Mouse (Mus musculus) layer of hippocampus, postnatal 25 days (tissue): ENCODE data around the gene Ndc1. TPM values are rescaled to one million over a fixed set of nuclear protein-coding genes. Genes with fewer than 3 reads are reported as not detected.
"Not testable (repeated sequence)": the region's sequence is repeated elsewhere in the genome, so short reads cannot be mapped to it uniquely, and the experiment has no call there.

Experiments
- DNase-seq, 2 experiments: peaks; one replicate each; pipeline ENCODE4 v3.0.0; 2022; ENCODE audit warnings: mixed read lengths in 2 of 2, low spot score in 1 of 2; ENCODE audit errors: extremely low spot score in 1 of 2
- total RNA-seq, 2 experiments: library from RNA; stranded (reverse); gene quantifications; 2 replicates each; pipeline ENCODE4 v1.2.3; 2021

Ndc1 gene
- total RNA-seq, 2 experiments from 2014 or later, result 12.2 to 13.1 TPM

DNA sequence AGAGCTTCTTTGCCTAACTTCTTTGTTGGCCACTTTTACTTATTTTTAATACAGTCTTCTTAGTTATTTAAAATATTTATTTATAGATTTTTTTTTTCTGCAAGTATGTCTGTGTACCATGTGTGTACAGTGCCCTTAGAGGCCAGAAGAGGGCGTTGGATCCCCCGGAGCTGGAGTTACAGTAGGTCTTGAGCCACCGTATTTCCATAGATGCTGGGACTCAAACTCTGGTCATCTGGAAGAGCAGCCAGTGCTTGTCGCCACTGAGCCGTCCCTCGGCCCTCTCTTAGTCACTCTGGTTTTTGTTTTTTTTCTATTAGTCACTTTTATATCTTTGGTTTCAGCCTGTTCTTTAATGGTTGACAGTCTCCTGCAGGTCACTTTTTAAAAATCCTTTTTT lies 4.0 kb upstream of the Ndc1 start:
- no peak for DNase-seq

DNA sequence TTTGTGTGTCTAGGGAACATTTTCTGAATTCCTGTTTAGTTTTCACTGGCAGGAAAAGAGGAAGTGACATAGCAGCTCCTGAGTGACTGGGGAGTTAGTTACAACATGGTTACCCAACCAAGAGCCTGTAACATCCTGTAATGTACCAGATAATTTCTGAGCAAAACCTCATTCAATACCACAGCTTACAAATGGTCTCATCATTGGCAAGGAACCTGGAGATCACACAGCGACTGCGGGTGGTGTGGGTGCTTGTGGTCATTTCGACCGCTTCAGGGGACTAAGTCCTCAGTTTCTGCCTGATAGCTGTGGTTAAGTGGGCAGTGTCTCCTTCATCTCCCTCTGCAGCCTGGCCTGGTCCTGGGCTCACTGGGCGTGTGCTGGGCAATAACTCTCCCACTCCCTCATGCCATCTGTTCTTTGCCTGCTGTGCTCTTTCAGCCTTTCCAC lies 3.4 kb upstream of the Ndc1 start:
- DNase-seq, result no peak

DNA sequence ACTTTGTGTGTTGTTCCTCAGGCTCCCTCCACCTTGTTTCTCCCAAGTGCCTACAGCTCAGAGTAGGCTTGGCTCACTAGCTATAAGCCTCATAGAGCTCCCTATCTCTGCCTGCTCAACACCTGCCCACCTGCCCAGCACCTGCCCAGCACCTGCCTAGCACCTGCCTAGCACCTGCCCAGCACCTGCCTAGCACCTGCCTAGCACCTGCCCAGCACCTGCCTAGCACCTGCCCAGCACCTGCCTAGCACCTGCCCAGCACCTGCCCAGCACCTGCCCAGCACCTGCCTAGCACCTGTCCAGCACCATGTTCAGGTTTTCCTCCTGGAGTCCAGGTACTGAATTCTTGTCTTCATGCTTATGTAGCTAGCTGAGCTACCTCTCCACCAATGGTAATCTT lies 1.2 kb upstream of the Ndc1 start:
- DNase-seq, result not testable (repeated sequence)

DNA sequence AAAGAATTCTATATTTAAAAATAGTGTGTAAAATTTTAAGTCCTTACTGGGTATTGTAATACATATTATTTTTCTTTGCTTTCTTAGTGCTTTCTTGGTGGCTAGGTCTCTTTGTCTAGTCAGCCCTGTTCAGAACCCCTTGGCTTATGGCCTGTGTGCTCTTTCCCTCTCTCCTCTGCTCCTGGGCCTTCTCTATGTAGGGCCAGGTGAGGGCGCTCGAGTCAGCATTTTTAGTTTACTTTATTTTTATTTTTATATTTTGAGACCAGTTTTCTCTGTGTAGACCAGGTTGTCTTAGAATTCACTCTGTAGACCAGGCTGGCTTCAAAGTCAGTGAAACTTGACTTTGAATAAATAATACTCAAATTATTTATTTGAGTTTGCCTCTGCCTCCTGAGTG lies 4.7 kb downstream of the Ndc1 start:
- no peak for DNase-seq

DNA sequence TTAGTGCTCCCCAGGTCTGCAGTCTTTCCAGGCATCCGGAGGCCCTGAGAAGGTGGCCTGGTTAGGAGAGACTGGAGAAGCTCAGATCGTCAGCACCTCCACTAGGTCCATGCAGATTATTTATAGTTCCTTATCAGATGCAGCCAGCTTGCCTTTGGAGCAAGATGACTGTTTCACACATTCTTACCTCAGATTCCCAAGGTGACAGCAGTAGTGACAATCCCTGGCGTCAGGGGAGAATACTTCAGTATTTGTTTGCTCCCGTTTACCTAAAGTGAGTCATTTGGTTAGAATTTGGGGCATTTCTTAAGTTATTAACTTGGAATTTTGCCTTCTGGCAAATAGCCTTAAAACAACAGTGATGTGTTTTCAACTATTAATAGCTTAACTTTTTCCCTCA lies 7.1 kb downstream of the Ndc1 start:
- DNase-seq, result no peak

DNA sequence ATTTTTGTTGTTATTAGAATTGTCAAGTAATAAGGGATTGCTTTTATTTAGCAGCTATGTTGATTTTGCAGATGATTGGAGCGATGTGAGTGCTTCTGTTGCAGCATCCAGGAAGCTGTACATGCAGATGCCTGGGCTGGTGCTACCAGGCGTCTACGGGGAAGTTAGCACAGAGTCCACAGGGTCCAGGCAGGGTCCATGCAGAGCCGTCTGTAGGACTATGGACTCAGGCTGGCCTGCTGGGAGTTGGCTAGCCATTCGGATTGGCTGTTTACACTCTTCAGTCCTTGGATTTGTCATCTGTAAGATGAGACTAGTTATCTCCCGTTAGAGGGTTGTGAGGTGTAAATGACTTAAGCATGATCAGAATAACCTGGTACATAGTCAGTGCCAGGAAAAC lies 11.4 kb downstream of the Ndc1 start:
- DNase-seq, result no peak

DNA sequence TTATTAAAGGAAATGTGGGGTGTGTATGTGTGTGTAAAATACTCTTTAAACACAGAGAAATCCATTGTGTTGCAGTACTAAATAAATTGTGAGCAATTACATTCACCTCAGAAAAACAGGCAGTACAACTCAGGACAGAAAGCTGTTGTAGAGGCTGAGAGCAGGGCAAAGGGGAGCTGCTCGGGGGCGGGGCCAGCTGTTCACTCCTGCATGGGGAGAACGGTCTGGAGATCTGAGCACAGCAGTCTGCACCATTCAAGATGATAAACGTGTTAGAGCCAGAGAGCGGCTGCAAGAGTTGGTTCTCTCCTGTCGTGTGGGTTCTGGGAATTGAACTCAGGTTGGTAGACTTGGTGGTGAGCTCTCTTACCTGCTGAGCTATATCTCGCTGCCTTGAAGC lies 13.3 kb downstream of the Ndc1 start:
- DNase-seq, result no peak

DNA sequence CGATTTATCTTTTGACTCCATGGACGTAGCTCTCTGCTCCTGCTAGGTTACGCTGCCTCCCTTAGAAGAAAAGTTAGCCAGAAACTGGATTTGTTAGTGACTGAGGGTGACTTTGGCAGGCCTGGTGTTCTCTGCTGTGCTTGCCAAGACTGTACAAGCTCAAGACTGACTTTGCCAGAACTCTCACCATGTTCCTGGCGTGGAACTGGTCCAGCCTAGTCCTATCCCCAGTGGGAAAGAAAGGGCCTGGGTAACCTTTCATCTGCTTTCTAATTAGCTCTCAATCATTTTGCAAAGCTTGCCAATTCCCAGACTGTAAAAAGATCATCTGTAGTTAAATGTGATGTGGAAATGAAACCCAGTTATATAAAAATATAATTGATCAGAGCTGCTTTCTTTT lies 19.5 kb downstream of the Ndc1 start:
- peak in 1 of 2 experiments; percentile 17 for DNase-seq

DNA sequence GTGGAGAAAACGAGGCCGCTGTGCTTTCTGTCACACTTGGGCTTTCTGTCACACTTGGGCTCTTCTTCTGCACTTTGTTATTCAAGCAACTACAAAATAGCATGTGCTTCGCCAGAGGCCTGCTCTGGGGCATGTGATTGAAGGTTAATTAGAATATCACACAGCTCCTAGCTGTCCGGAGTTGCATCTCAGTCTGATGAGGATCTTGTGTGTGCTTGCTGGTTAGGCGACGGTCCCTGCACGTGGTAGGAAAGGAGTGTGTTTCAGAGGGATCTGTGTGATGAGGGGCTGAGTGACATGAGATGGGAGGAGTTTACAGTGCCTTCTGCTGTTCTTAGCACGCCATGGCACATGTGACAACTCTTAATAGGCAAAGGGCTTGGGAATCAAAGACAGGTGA lies 19.9 kb downstream of the Ndc1 start:
- DNase-seq, result no peak

DNA sequence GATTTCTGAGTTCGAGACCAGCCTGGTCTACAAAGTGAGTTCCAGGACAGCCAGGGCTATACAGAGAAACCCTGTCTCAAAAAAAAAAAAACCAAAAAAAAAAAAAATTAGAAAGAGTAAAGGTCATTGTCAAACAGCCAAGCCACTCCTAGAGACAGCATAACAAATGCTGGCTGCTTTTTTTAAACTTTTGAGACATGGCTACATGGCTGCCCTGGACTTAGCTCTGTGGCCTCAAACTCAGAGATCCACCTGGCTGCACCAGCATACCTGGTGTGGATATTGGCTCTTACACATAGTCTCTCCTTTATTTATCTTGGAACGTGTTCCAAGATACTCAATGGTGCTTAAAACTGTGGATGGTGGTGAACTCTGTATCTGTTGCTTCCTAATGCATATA lies 20.7 kb downstream of the Ndc1 start:
- no peak for DNase-seq

DNA sequence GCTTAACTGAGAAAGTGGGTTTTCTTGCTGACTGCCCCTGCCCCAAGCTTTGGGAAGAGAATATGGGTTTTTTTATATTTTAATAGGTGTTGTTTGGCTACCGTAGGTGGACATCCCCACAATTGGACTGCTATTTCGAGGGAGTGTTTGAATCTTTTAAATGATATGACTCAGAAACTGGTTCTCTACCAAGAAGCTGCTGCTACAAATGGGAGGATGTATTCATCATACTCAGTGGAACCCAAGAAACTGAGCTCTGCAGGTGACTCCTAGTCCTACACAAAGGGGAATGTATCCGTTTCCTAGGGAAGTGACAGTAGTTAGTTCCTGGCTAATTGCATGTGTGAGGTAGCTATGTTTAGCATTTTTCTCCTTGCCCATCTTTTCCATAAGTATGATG lies 21.8 kb downstream of the Ndc1 start:
- DNase-seq, result no peak

DNA sequence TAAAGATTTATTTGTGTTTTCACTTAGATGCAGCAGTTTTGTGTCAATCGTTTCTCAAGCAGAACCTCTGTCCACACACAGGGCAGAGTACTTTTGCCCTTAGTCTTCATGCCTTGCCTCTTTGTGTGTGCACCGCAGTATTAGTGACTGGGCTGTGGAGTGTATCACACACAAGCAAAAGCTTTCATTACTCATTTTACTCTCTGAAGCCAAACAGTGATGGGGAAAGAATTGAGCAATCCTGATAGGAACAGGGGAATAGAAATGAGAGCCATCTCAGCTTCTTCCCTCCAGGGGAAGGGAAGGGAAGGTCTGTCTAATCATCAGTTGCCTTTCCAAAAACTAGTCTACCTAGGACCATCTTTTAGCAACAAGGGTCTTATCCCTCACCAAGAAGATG lies 26.2 kb downstream of the Ndc1 start:
- DNase-seq, result no peak

DNA sequence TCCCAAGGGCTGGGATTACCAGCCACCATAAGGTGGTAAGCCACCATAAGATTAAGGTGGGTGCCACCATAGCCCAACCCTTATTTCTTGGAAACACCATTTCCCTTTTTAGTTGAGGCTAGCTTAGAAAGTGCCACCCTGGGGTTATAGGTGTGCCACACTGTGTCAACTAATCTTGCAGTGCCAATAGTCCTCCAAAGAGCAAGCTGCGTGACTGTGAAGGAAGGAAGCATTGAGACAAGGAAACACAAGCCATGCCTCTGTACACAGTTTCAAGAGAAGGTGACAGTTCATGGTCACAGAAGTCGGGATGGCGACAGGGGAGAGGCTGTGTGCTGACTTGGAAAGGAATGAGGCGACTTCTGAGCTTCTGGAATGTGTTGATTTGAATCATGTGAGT lies 52.6 kb downstream of the Ndc1 start:
- no peak for DNase-seq

DNA sequence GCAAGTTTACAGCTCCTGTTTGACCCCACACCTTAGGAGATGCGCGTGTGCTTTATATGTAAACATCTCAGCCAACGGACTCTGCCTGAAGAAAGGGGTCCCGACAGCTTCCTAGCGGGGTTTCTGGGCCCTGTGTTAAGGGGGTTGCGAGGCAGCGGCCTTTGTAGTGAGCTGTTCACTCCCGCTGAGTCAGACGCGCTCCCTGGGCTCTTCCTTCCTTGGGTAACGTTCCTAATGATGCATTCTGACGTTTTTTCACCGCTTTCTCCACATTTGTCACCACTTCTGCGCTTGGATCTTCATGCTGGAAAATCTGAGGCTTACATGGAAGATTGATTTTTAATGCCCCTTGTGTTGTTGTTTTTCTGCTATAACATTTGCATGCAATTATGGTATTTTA lies 54.1 kb downstream of the Ndc1 start:
- DNase-seq, result no peak

DNA sequence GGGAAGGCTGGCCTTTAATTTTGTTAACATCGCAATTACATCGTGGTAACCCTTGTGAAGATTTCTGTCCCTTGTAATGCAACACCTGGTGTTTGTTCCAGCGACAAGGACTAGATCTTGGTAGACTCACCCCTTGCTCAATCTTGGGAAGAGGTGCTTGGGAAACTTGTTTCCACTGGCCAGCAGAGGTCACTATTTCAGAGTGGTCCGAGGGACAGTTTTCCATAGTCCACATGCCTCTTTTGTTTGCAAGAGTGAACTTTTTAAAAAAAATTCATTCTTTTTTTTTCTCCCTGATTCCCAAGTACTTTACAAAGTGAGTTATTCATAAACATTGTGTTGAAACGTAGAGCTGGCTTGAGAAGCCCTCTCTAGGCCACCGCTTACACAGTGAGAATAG lies 54.6 kb downstream of the Ndc1 start:
- DNase-seq, result peak in 1 of 2 experiments; percentile 27

DNA sequence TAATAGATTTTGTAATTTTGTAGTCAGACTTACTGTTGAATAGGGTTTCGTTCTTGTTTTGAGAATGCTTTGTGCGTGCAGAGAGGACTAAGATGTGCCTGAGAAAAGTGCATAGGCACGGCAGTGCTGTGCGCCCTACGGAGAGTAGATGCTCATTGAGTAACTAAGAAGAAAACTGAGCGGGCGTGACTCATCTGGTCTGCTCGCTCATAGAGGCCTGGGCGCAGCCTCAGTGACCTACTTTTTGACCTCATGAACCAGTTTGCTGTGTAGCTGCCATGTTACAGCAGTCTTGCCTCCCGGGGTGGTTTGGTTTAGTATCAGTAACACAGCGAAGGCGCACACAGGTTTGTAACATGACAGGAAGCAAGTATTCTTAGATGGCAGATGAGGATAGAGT lies 58.0 kb downstream of the Ndc1 start:
- no peak for DNase-seq

DNA sequence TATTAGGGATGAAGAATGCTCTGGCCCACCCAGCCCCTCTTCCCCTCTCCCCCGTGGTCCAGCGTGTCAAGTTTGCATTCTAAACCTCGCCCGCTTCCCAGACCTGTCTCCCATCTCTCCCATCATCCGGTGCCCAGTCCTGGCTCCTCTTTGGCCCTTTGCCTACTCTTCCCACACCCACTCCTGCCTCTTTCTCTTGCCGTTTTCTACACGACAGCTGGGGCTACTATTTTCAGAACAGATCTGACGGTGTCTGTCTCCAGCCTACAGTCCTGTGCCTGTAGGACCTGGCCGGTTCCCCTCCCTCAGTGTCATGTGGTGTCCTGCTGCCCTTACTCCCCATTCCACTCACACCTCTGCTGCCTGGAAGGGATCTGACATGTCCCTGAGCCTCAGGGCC lies 59.0 kb downstream of the Ndc1 start:
- DNase-seq, result no peak

DNA sequence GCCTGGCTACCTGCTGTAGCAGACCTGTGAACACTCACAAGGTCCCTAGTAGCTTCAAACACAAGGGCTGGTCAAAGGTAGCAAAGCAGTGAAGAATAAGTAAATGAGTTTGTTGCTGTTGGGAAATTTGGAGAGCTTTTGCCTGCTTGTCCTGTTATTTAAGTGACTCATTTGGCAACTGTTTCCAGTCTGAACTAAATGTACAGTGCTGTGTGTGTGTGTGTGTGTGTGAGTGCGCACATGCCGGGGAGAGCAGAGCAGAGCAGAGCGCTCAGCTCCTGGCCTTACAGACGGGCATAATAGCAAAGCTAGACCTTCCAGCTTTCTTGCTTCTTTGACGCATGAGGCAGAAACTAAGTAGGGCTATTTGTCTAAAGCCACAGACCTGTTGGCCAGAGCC lies 65.1 kb downstream of the Ndc1 start:
- DNase-seq, result peak in 1 of 2 experiments; percentile 51

DNA sequence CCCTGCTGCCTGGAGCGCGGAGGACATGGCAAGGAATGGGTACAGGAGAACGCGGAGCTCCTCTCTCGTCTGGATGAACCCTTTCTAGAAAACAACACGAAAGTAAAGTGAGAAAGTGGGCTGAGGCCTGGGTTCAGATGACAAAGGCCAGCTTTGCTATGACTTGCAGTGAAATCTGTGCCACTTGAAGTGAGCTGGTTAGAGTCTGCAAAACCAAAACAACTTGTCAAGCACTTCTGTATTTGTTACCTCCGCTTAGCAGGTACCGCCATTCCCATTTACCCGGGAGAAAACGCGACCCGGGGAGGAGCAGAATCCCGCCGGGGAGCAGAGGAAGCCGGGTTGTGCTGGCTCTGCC lies 66.4 kb downstream of the Ndc1 start:
- no peak for DNase-seq

DNA sequence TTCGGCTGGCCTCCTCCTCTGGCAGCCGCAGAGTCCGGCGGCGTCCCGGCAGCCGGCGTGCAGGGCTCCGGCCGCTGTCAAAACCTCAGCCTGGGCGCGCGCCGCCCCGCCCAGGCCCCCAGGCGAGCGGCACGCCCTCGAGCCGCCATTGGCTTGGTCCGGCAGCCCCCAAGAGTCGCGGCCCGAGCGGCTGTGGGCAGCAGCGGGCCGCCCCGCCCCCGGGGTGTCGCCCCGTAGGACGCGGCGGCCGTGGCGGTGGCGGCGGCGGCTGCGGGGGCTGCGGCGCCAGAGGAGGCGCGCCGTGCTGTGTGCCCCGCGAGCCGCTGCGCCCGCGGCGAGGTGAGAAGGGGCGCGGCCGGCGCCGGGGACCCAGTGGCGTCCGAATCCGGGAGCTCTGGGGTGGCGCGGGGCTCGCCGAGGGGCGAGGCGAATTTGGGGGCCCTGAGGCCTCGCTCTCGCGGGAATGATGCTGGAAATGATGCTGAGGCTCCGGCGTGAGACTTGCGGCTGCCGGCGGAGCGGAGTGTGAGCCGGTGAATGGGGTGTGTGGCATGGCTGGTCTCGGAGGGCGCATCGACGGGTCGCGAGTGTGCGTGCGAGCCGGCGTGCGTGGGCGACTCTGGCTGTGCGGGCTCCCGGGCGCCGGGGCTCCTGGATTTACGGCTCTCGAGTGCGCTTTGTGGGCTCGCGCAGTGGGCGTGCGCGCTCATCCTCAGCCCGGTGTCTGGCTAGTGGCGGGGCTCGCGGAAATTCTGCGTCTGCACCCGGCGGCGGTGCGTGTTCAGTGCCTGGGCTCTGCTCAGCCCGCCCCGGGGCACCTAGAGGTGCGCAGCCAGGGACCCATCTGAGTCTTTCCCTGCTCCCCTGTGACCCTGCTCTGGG lies 67.0 kb downstream of the Ndc1 start, which contains the start of gene Glis1:
TSS of gene Glis1 (plus strand) at position 236 of the 882 bp plus-strand sequence.
- DNase-seq, result peak; percentile 34 to 44

DNA sequence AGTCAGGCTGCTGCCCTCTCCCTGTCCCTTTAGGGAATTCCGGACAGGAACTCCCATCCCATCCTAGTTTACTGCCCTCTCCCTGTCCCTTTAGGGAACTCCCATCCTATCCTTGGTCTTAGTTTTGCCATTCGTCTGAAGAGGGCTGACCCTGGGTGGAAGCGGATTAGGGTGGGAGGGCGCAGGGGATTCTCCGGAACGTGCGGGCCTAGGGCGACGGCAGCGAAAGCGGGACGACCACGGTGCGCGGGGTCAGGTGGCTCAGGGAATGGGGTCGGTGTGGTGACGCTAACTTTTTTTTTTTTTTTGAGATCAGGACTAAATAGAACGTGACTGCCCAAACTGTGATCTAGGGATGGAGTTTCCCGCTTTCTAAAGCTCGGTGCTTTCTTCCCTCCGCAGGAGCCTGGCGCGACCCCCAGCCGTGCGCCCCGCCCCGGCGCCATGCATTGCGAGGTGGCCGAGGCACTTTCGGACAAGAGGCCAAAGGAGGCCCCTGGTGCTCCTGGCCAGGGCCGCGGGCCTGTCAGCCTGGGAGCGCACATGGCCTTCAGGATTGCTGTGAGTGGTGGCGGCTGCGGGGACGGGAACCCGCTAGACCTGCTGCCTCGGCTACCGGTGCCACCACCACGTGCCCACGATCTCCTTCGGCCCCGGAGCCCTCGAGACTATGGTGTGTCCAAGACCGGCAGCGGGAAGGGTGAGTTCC lies 67.8 kb downstream of the Ndc1 start:
- DNase-seq, result no peak

DNA sequence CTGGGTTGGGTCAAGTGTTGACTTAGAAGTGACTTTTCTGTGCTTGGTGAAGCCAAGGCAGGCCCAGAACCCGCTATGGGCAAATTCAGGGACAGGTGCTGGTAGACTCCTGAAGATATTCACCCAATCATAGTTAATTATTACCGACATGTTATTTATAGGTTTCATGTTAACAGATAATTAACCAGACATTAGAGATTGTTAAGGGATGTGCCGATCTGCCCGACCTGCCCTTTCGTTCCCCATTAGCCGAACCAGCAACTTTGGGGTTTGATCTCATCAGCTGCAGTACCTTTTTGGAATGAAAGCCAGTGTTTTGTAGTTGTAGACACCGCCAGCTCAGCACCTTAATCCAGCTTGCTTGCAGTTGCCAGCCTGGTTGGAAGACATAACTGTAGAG lies 68.9 kb downstream of the Ndc1 start:
- no peak for DNase-seq
